Mouse (Mus musculus) kidney, adult 2 months (tissue): ENCODE results near the gene Tbc1d10a. TPM values are rescaled to one million over a fixed set of nuclear protein-coding genes. Genes with fewer than 3 reads are reported as not detected.

Experiments
- DNase-seq: peaks from one replicate; pipeline ENCODE4 v3.0.0; 2021
- H3K27ac ChIP-seq: fragments of 200-500 bp; 2 replicates; pipeline ENCODE4 v1.5.1; 2012; ENCODE audit warnings: low read depth, low read length, control low read depth, inconsistent platforms; ENCODE audit not compliant: insufficient read depth
- H3K27me3 ChIP-seq: fragments of 200-500 bp; replicated peaks from 2 replicates; pipeline ENCODE4 v1.6.1; 2012; ENCODE audit warnings: mild to moderate bottlenecking, moderate library complexity, low read length, inconsistent platforms; ENCODE audit not compliant: control insufficient read depth, insufficient read depth
- H3K36me3 ChIP-seq: fragments of 200-500 bp; 2 replicates; pipeline ENCODE4 v1.6.1; 2012; ENCODE audit warnings: mild to moderate bottlenecking, moderate library complexity, low read length, inconsistent platforms; ENCODE audit not compliant: control insufficient read depth, insufficient read depth
- H3K4me1 ChIP-seq: fragments of 200-500 bp; 2 replicates; pipeline ENCODE4 v1.6.1; 2011; ENCODE audit warnings: low read length; ENCODE audit not compliant: control insufficient read depth, insufficient read depth
- H3K4me3 ChIP-seq: fragments of 200-500 bp; 2 replicates; pipeline ENCODE4 v1.5.1; 2011; ENCODE audit warnings: mild to moderate bottlenecking, low read depth, low read length, control low read depth; ENCODE audit not compliant: insufficient read depth
- CTCF ChIP-seq: fragments of 200-500 bp; conservative IDR thresholded peaks from 2 replicates; pipeline ENCODE4 v1.5.1; 2011; ENCODE audit warnings: low read depth, mild to moderate bottlenecking, control low read depth, low read length, moderate library complexity, mixed read lengths; ENCODE audit not compliant: insufficient read depth, insufficient read length
- POLR2A ChIP-seq: fragments of 200-500 bp; IDR thresholded peaks from one replicate; pipeline ENCODE4 v1.6.1; 2011; ENCODE audit warnings: low read depth, low read length, control low read depth
- WGBS: fragments of 180-500 bp; shearing (Covaris S2); methylation state at CpG from one replicate; pipeline ENCODE4 v1.1.7; 2018; 5-methylcytosine and 5-hydroxymethylcytosine counted together
- polyA plus RNA-seq: library from polyadenylated mRNA; depleted of rRNA; stranded (reverse); fragments of >200 nt; gene quantifications from 2 replicates; pipeline ENCODE4 v1.2.3, GENCODE M21; 2012

The Tbc1d10a gene
- polyA plus RNA-seq, 1 experiment, result 91.4 TPM

DNA sequence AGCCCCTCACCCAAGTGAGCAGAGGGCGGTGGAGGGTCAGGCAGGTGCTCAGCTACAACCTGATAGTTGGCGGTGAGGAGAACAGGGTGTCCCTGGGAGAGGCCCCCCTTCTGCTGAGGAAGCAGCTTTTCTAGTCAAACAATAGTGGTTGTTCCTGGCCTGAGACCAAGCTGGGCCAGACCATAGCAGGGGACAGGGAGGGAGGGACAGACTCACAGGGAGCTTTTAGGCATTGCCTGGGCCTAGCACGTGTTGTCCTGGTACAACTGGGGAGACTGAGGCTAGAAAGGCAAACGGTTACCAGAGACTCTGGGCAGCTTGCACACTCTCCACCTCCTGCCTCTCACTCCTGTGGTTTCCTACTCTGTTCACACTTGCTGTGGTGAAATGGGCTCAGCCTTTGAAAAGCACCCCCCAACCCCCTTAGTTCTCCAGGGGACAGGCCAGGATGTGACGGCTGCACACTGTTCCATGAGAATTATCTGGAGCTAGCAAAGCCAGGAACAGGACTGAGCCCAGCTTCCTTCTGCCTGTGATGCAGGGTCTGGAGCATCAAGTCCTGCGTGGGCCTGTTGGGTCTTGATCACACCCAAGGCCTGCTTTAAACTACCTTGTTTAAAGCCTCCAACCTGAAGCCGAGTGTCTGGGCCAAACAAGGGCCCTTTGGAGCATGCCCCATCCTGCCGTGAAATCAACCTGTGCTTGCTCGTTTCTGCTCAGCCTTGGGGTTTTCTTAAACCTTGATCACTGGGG is 29.8 kb downstream of the Tbc1d10a start:
- WGBS, result 47% methylated on average over 9 of the region's 9 CpGs
- Histone ChIP-seq H3K27ac (peak overlapping the region; percentile 70), H3K4me1 (peaks cover 19% of the 10 kb centered on the region), H3K4me3 (no peak overlapping the region), H3K27me3 (no peaks in the 10 kb centered on the region), H3K36me3 (peaks cover 3% of the 10 kb centered on the region; the same call in 1 of the 2 replicates)
- TF ChIP-seq CTCF, result no peak
- TF ChIP-seq POLR2A, result no peak
- DNase-seq, result peak; percentile 90

- H3K36me3 ChIP-seq, result peaks cover 3% of the 10 kb centered on the region; the same call in 1 of the 2 replicates
- H3K27me3 ChIP-seq, result no peaks in the 10 kb centered on the region
- H3K4me1 ChIP-seq, result peaks cover 19% of the 10 kb centered on the region
- peak within 1 kb of the TSS; percentile 58 for H3K27ac ChIP-seq
- TF ChIP-seq CTCF, result no peak
- TF ChIP-seq POLR2A, result peak; percentile 30
- DNase-seq, result peak; percentile 99
- peak within 1 kb of the TSS; percentile 67 for H3K4me3 ChIP-seq
- WGBS, result 2% methylated on average over 56 of the region's 56 CpGs
Observed at GRCm38 (mm10) chr11:4217914-4218629, 31.5 kb downstream of the Tbc1d10a start, which contains the start of gene Castor1. TSS of gene Castor1 (plus strand) at chr11:4218225.

GRCm38 (mm10) chr11:4218637-4219036 is 32.0 kb downstream of the Tbc1d10a start:
- no peak for TF ChIP-seq CTCF
- TF ChIP-seq POLR2A, result no peak
- DNase-seq, result no peak
- Histone ChIP-seq H3K4me1 (peaks cover 19% of the 10 kb centered on the region), H3K4me3 (peak overlapping the region; percentile 67), H3K27me3 (no peaks in the 10 kb centered on the region), H3K36me3 (peaks cover 3% of the 10 kb centered on the region; the same call in 1 of the 2 replicates), H3K27ac (peak overlapping the region; percentile 58; the same call in 1 of the 2 replicates)
- WGBS, result 16% methylated on average over 6 of the region's 6 CpGs

GRCm38 (mm10) chr11:4219317-4219751 is 32.7 kb downstream of the Tbc1d10a start:
- Histone ChIP-seq H3K27me3 (no peaks in the 10 kb centered on the region), H3K36me3 (peaks cover 3% of the 10 kb centered on the region; the same call in 1 of the 2 replicates), H3K4me1 (peaks cover 19% of the 10 kb centered on the region), H3K4me3 (no peak overlapping the region), H3K27ac (no peak overlapping the region)
- peak; percentile 93 for DNase-seq
- TF ChIP-seq POLR2A, result no peak
- peak; percentile 97 for TF ChIP-seq CTCF
- 0% methylated on average over 2 of the region's 2 CpGs for WGBS

- no peaks in the 10 kb centered on the region for H3K27me3 ChIP-seq
- peaks cover 19% of the 10 kb centered on the region for H3K4me1 ChIP-seq
- no peak for DNase-seq
- WGBS, result 56% methylated on average over 9 of the region's 9 CpGs
- no peak overlapping the region for H3K4me3 ChIP-seq
- H3K27ac ChIP-seq, result no peak overlapping the region
- H3K36me3 ChIP-seq, result peaks cover 3% of the 10 kb centered on the region; the same call in 1 of the 2 replicates
- TF ChIP-seq POLR2A (no peak), CTCF (no peak)
Observed at GRCm38 (mm10) chr11:4219908-4220307, 33.3 kb downstream of the Tbc1d10a start.

- Histone ChIP-seq H3K27ac (no peak overlapping the region), H3K4me1 (peaks cover 15% of the 10 kb centered on the region), H3K27me3 (no peaks in the 10 kb centered on the region), H3K4me3 (no peak overlapping the region), H3K36me3 (no peaks in the 10 kb centered on the region)
- TF ChIP-seq POLR2A (no peak), CTCF (peak; percentile 92)
- peak; percentile 81 for DNase-seq
- WGBS, result 60% methylated on average over 28 of the region's 28 CpGs
Observed at GRCm38 (mm10) chr11:4220443-4221400, 34.1 kb downstream of the Tbc1d10a start.
